Mouse (Mus musculus) heart, embryonic 12.5 days (tissue): ENCODE measurements around the gene Rpusd1. TPM values are rescaled to one million over a fixed set of nuclear protein-coding genes. Genes with fewer than 3 reads are reported as not detected.

Experiments
- ATAC-seq: fragments of 200-750 bp; cut with Nextera tagmentation; 2 replicates; pipeline ENCODE4 v1.8.0; 2017; ENCODE audit warnings: moderate TSS enrichment, moderate library complexity; ENCODE audit not compliant: insufficient number of reproducible peaks, low FRiP score
- H3K27ac ChIP-seq: fragments of 300-500 bp; sonication (generic); 2 replicates; pipeline ENCODE4 v1.5.1; 2016; ENCODE audit warnings: mild to moderate bottlenecking, moderate library complexity; ENCODE audit not compliant: poor library complexity, severe bottlenecking
- H3K27me3 ChIP-seq: fragments of 300-500 bp; sonication (generic); replicated peaks from 2 replicates; pipeline ENCODE4 v1.6.1; 2016; ENCODE audit warnings: mild to moderate bottlenecking, moderate library complexity
- H3K36me3 ChIP-seq: fragments of 300-500 bp; sonication (generic); 2 replicates; pipeline ENCODE4 v1.6.1; 2016; ENCODE audit warnings: mild to moderate bottlenecking, moderate library complexity
- H3K4me1 ChIP-seq: fragments of 300-500 bp; sonication (generic); replicated peaks from 2 replicates; pipeline ENCODE4 v1.6.1; 2016; ENCODE audit warnings: mild to moderate bottlenecking
- H3K4me2 ChIP-seq: fragments of 300-500 bp; sonication (generic); 2 replicates; pipeline ENCODE4 v1.6.1; 2016; ENCODE audit warnings: mild to moderate bottlenecking, moderate library complexity
- H3K4me3 ChIP-seq: fragments of 300-500 bp; sonication (generic); 2 replicates; pipeline ENCODE4 v1.5.1; 2016; ENCODE audit warnings: mild to moderate bottlenecking
- H3K9ac ChIP-seq: fragments of 300-500 bp; sonication (generic); 2 replicates; pipeline ENCODE4 v1.6.1; 2016; ENCODE audit warnings: mild to moderate bottlenecking, moderate library complexity
- H3K9me3 ChIP-seq: fragments of 300-500 bp; sonication (generic); replicated peaks from 2 replicates; pipeline ENCODE4 v1.6.1; 2016; ENCODE audit warnings: mild to moderate bottlenecking, moderate library complexity
- WGBS: fragments of 180-500 bp; shearing (Covaris S2); methylation state at CpG from one replicate; pipeline ENCODE4 v1.1.7; 2016; 5-methylcytosine and 5-hydroxymethylcytosine counted together
- polyA plus RNA-seq: library from polyadenylated mRNA; unstranded; fragments of >200 nt; fragmentation: Nextera tagmentation; extraction: Ambion mirVana; gene quantifications from 2 replicates; pipeline ENCODE4 v1.2.1, GENCODE M21; 2016

Rpusd1 gene
- polyA plus RNA-seq, 1 experiment from 2014 or later, result 11.3 TPM

DNA sequence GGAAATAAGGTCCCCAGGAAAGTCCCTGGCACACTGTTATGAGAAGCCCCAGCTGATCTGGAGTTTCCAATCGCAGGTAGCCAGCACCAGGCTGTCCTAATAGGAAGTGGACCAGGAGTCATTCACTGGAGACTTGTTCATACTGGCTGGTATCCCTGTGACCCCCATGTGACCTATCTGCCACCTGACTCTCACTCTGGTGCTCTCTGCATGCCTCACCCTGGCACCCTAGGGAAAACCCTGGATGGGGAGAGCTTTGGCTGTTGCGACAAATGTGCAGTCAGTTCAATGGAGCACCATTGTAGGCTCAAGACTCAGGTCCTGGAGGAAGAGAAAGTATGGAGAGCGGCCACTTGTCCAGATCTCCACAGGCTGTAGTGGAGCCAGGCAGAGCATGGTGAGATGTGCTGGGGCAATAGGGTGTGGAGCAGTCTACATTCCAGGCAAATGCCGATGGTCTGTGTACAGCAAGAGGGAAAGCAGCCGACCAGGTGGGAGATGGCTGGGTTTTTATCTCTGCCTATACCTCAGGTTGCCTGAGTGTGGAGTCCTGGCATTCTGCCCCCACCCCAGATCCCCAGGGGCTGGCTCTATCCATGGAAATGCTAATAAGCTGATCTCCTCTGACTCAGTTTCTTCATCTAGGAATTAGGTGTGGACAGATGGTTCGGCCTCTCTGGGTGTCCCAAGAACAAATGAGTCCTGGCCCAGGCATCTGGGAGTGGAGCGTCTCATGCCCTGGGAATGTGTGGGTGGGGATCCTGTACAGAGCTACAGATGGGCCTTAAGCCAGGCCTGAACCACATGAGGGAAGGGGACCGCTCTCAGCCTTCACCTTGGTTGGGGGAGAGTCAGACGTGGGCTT, 29.1 kb downstream of the Rpusd1 start:
- Histone ChIP-seq H3K9ac (no peak overlapping the region), H3K4me1 (peaks cover 19% of the 10 kb centered on the region), H3K27me3 (peaks cover 24% of the 10 kb centered on the region), H3K4me3 (no peak overlapping the region), H3K27ac (no peak overlapping the region), H3K4me2 (no peak overlapping the region), H3K36me3 (no peaks in the 10 kb centered on the region), H3K9me3 (no peaks in the 10 kb centered on the region)
- 65% methylated on average over 9 of the region's 9 CpGs for WGBS
- peak; percentile 38; the same call in 1 of the 2 replicates for ATAC-seq

DNA sequence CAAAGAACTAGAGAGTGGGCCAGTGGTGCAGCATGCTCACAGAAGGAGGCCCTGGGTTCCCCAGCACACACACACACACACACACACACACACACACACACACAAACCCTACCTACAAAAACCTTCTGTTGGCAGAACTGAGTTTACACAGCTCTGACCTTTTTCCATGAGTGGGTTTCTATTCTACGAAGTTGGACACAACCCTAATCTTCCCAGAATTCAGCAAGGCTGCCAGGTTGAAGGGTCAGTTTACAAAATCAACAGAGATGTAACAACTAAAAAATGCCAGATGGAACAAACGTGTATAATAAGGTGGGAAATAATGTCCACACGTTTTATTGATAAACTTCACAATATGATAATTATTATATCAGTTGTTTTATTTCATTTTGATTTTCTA, 30.2 kb downstream of the Rpusd1 start:
- 54% methylated on average over 3 of the region's 3 CpGs for WGBS
- H3K9me3 ChIP-seq, result no peaks in the 10 kb centered on the region
- no peak overlapping the region for H3K4me3 ChIP-seq
- peaks cover 15% of the 10 kb centered on the region; the same call in 1 of the 2 replicates for H3K4me1 ChIP-seq
- no peaks in the 10 kb centered on the region for H3K36me3 ChIP-seq
- no peak overlapping the region for H3K9ac ChIP-seq
- no peak for ATAC-seq
- H3K27ac ChIP-seq, result no peak overlapping the region
- no peak overlapping the region for H3K4me2 ChIP-seq
- H3K27me3 ChIP-seq, result peaks cover 21% of the 10 kb centered on the region

DNA sequence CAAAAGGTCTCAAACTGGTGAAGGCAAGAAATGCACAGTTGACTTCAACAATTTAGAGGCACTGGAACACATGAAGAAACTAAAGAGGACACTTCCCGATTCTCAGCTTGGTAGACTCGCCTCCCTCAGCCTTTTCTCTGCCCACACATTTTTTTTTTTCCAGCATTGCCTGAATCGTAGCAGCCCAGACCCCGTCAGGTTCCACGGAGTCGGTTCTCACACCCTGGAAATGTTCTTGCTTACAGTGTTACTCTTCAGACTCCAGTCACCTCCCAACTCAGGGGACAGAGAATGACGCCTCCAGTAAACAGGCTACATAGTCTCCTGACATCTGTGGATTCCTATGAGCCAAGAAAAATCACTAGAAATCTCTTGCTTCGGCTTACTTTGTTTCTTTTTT, 32.7 kb downstream of the Rpusd1 start:
- Histone ChIP-seq H3K36me3 (no peaks in the 10 kb centered on the region), H3K27me3 (peaks cover 7% of the 10 kb centered on the region), H3K4me1 (peaks cover 13% of the 10 kb centered on the region; the same call in 1 of the 2 replicates), H3K9me3 (no peaks in the 10 kb centered on the region), H3K9ac (no peak overlapping the region), H3K27ac (no peak overlapping the region), H3K4me2 (no peak overlapping the region), H3K4me3 (no peak overlapping the region)
- no peak for ATAC-seq
- WGBS, result 64% methylated on average over 8 of the region's 8 CpGs

DNA sequence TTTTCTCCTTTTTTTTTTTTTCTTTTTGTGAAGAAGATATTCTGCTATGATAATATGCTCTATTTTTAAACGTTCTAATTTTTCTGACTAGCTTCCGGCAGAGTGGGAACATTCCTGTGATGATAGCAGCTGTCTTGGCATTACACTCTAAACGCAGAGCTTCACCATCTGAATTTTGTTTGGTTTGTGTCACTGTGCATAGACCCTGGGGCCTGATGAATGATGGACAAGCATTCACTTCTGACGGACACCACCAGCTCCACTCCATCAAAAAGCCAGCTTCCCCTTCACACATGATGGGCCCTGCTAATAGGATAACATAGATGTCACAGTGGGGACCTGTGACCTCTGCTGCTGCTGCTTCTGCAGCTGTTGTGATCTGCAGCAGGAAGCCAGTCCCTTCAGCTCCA, 34.1 kb downstream of the Rpusd1 start:
- no peak overlapping the region for H3K27ac ChIP-seq
- H3K9ac ChIP-seq, result no peak overlapping the region
- peaks cover 7% of the 10 kb centered on the region for H3K27me3 ChIP-seq
- no peak for ATAC-seq
- WGBS, result 32% methylated on average over 4 of the region's 4 CpGs
- 0 out of 2 replicates have a peak, but pooled peaks cover 5% of the 10 kb centered on the region for H3K4me1 ChIP-seq
- H3K9me3 ChIP-seq, result no peaks in the 10 kb centered on the region
- H3K36me3 ChIP-seq, result no peaks in the 10 kb centered on the region
- no peak overlapping the region for H3K4me3 ChIP-seq
- H3K4me2 ChIP-seq, result no peak overlapping the region

DNA sequence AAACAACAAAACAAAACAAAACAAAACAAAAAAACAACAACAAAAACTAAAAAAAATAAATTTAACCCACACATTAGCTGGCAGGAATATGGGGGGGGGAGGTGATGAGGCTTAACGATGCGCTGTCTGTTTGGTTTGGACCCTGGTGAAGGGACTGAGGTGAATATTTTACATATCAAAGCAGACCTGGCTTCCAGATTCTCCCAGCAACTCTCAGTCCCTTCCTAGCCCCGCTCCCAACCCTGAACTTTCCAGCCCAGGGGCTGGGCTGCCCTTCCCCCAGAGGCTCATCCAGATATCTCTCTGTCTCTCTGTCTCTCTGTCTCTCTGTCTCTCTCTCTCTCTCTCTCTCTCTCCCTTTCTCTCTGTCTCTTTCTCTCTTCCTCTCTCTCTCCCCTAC, 35.1 kb downstream of the Rpusd1 start:
- Histone ChIP-seq H3K4me3 (no peak overlapping the region), H3K36me3 (no peaks in the 10 kb centered on the region), H3K4me2 (no peak overlapping the region), H3K9ac (no peak overlapping the region), H3K27ac (no peak overlapping the region), H3K9me3 (no peaks in the 10 kb centered on the region), H3K27me3 (peaks cover 15% of the 10 kb centered on the region), H3K4me1 (no peaks in the 10 kb centered on the region)
- ATAC-seq, result no peak
- WGBS, result 26% methylated on average over 3 of the region's 3 CpGs

DNA sequence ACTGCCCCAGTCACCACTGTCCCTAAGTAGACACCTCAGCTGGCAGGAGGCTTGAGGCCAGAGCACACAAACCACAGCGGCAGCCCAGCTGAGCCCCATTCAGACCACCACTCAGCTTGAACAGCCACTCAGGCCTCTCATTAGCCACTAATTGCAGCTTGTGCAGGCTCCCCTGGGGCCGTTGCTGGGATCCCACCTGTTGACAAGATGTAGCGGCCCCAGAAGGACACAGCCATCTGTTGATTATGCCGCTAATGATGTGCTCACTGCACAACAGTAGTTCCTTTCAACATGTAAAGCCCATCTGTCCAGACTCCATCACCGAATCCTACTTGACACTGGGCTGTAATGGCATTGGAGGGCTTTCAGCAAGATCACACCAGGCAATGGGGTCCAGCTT, 38.4 kb downstream of the Rpusd1 start:
- peaks cover 30% of the 10 kb centered on the region for H3K27me3 ChIP-seq
- H3K4me2 ChIP-seq, result no peak overlapping the region
- no peaks in the 10 kb centered on the region for H3K4me1 ChIP-seq
- H3K9me3 ChIP-seq, result no peaks in the 10 kb centered on the region
- H3K36me3 ChIP-seq, result no peaks in the 10 kb centered on the region
- no peak overlapping the region for H3K9ac ChIP-seq
- ATAC-seq, result no peak
- WGBS, result 47% methylated on average over 5 of the region's 5 CpGs
- H3K4me3 ChIP-seq, result no peak overlapping the region
- H3K27ac ChIP-seq, result no peak overlapping the region

DNA sequence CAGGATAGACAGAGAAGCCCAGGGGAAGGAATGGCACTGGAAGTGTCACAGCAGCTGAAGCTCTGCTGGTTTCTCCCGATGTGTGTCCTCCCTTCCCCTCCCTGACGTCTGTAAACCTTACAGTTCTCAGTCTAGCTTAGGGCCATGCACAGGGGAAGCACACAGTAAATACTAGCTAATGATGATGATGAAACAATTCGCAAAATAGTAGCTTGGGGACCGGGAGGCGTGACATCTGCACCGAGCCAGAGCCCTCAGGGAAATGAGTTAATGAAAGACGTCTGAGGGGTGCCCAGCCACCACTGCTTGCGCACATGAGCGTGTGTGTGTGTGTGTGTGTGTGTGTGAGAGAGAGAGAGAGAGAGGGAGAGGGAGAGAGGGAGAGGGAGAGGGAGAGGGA, 41.9 kb downstream of the Rpusd1 start:
- no peaks in the 10 kb centered on the region for H3K9me3 ChIP-seq
- H3K4me2 ChIP-seq, result no peak overlapping the region
- H3K27ac ChIP-seq, result no peak overlapping the region
- no peak overlapping the region for H3K9ac ChIP-seq
- peaks cover 4% of the 10 kb centered on the region for H3K4me1 ChIP-seq
- no peak for ATAC-seq
- H3K36me3 ChIP-seq, result no peaks in the 10 kb centered on the region
- 62% methylated on average over 9 of the region's 9 CpGs for WGBS
- peaks cover 27% of the 10 kb centered on the region for H3K27me3 ChIP-seq
- no peak overlapping the region for H3K4me3 ChIP-seq

DNA sequence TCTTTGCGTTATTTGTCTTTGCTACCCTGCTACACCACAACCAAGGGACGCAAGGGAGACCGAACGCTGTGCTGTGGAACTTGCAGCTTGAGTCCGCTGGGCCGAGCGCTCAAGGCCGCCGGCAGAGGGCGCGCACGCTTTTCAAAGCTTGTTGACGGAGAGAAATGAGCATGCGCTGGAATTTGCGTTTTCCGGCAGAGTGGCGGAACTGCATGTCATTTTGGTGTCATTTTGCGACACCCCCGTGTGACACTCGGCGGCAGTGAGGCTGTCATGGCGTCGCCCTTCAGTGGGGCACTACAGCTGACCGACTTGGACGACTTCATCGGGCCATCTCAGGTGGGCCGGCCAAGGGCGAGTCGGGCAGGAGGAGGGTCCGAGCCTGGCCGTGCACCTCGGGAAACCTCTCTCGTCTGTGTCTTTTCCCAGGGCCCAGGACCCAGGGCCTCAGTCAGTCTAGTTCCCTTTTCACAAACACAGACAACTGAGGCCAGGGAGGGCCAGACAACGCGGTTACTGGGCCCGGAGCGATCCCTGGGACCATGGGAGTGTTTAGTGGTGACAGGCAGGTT, 46.2 kb downstream of the Rpusd1 start, which contains the start of gene Narfl:
TSS of gene Narfl (plus strand) at position 228 of the 572 bp plus-strand sequence.
- H3K4me3 ChIP-seq, result peak within 1 kb of the TSS; percentile 77
- no peak within 1 kb of the TSS for H3K27ac ChIP-seq
- under 1% methylated on average over 37 of the region's 37 CpGs for WGBS
- H3K27me3 ChIP-seq, result peaks cover 15% of the 10 kb centered on the region
- H3K4me1 ChIP-seq, result peaks cover 10% of the 10 kb centered on the region
- H3K4me2 ChIP-seq, result peak within 1 kb of the TSS; percentile 91
- peak within 1 kb of the TSS; percentile 89 for H3K9ac ChIP-seq
- H3K36me3 ChIP-seq, result peaks cover 26% of the 10 kb centered on the region
- ATAC-seq, result peak; percentile 90
- H3K9me3 ChIP-seq, result no peaks in the 10 kb centered on the region

DNA sequence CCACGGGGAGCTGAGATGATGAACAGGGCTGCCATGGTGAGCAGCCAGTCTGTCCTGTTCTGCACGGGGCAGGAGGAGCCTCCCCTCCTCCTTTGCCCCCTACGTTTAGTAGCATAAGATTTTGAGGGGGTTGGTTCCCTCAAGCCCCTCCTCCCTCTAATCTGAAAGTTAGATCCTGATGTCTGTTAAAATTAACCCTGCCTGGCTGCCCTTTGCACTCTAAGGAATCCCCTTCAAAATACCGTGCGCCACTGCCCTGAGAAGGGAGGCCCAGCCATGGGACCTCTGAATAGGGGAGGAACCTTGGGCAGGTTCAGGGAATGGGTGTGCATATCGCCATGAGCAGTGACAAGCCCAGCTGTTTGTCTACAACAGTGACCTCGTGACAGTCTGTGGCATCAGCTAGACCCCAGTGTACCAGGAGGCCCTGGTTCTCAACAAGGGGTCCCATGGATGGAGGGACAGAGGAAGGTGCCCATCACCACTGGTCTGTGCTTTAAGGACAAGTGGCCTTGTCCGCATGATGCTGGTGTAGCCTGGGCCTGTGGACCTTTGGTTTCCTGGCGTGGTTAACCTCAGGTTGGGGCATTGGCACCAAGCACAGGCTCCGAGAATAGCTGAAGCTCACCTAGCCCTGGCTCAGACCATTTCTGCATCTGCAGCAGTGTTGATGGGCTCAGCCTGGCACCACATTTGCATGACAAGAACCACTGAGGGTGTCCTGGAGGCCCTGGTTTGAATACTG, 48.0 kb downstream of the Rpusd1 start:
- Histone ChIP-seq H3K9ac (no peak overlapping the region), H3K4me1 (peaks cover 10% of the 10 kb centered on the region), H3K4me3 (no peak overlapping the region), H3K27ac (no peak overlapping the region), H3K27me3 (0 out of 2 replicates have a peak, but pooled peaks cover 2% of the 10 kb centered on the region), H3K9me3 (no peaks in the 10 kb centered on the region), H3K36me3 (peaks cover 43% of the 10 kb centered on the region), H3K4me2 (no peak overlapping the region)
- ATAC-seq, result no peak
- WGBS, result 75% methylated on average over 10 of the region's 10 CpGs

DNA sequence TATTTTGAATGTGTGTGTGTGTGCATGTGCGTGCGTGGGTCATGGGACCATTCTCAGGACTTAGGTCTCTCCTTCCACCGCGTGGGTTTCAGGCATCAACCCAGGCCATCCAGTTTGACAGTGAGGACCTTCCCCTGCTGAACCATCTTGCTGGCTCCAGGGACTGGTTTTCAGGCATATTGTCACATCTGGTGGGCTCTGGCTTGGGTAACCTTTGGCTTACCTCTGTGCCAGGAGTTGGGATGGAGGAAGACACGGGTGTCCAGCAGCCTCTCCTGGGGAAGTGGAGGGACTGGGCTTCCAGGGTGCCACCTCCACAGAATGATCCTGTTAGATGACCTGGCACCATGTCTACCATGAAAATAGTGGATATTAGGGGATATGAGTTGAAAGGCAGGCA, 50.5 kb downstream of the Rpusd1 start:
- H3K27ac ChIP-seq, result no peak overlapping the region
- WGBS, result 95% methylated on average over 5 of the region's 5 CpGs
- no peak overlapping the region for H3K4me2 ChIP-seq
- no peaks in the 10 kb centered on the region for H3K9me3 ChIP-seq
- H3K36me3 ChIP-seq, result peaks cover 67% of the 10 kb centered on the region
- H3K4me3 ChIP-seq, result no peak overlapping the region
- no peaks in the 10 kb centered on the region for H3K27me3 ChIP-seq
- no peak overlapping the region for H3K9ac ChIP-seq
- no peak for ATAC-seq
- peaks cover 12% of the 10 kb centered on the region for H3K4me1 ChIP-seq
